Mouse (Mus musculus): ENCODE data around the gene Gm17334. TPM values are rescaled to one million over a fixed set of nuclear protein-coding genes. Genes with fewer than 3 reads are reported as not detected.

Gm17334 gene
- total RNA-seq, 2 experiments from 2014 or later = 4.8 TPM; not detected in 1

DNA sequence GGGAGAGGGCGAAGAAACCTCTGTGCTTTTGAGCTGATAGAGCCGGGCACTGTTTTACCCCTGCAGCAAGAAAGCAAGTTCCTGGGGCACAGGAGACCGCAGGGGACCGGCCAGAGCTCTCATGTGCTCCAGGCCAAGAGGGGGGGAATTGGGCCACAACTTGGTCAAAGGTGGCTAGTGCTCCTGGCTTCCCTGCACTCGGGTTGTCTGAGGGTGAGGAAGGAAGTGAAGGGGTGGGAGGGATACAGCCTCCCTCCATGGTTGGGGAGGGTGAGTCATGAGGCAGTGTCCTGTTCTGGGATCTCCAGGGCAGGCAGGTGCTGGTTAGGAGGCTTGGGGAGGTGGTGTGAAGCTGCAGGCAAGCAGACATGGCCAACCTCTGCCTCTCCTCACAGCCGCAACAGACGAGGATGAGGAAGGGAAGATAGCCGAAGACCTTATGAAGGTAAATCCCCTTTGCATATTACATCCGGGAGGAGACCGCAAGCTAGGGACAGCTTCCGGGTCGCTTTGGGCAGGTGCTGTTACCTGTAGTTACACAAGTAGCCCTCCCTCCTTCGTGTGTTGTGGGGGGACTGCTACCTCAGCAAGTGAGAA is 1.8 kb upstream of the Gm17334 start:
- no peak for ATAC-seq (replicated peaks; ENCODE audit: poor library complexity, severe bottlenecking)

DNA sequence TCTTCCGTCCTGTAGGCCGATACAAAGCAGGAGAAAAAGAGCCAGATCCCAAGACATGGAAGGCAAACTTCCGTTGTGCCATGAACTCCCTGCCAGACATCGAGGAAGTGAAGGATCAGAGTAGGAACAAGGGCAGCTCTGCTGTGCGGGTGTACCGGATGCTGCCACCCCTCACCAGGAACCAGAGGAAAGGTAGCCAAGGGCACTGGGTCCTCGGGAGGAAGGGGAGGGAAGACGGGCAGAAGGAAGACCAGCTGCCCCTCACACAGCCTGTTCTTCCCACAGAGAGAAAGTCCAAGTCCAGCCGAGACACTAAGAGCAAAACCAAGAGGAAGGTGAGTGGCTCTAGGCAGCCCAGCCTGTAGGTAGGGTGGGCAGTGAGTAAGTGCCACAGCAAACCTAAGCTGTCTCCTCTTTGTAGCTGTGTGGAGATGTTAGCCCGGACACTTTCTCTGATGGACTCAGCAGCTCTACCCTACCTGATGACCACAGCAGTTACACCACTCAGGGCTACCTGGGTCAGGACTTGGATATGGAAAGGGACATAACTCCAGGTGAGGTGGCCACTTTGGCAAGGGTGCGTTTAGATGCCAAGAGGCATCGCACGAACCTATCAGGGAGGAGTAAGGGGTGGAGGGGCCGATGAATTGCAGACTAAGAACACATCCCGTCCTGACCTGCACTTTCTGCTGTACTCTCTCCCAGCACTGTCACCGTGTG is 814 bp upstream of the Gm17334 start:
- ATAC-seq (replicated peaks; ENCODE audit: poor library complexity, severe bottlenecking) = no peak

- peak; percentile 36 for ATAC-seq (replicated peaks; ENCODE audit: poor library complexity, severe bottlenecking)
Measured at GRCm38 (mm10) chr11:53772536-53772935, 451 bp downstream of the Gm17334 start.

GRCm38 (mm10) chr11:53771001-53771744 is 1.8 kb downstream of the Gm17334 start:
- ATAC-seq (replicated peaks; ENCODE audit: poor library complexity, severe bottlenecking) = no peak

DNA sequence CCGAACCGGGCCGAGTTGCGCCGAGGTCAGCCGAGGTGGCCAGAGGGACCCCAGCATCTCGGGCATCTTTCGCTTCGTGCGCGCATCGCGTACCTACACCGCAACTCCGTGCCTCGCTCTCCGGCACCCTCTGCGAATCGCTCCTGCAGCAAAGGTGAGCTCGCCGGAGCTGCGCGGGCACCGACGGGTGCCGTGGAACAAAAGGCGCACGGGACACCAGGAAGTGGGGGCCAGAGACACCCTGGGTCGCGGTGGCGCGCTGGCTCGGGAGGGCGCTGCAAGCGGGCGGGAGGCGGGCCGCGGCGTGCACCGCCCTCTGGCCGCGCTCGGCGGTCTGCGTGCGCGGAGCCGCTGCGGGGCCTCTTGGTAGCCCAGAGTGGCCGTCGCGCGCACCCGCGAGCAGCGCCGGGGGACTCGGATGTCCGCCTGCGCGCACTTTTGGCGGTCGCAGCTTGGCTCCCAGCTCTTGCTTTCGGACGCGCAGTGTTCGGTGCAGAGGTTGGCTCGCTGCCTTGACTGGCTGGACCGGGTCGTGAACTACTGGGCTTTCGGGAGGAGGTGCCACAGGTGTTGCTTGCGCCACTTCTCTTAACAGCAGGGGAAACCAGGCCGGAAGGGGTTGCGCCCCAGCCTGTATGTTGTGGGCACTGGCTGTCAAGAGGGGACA is 2.7 kb downstream of the Gm17334 start:
- peak; percentile 42 for ATAC-seq (replicated peaks; ENCODE audit: poor library complexity, severe bottlenecking)

DNA sequence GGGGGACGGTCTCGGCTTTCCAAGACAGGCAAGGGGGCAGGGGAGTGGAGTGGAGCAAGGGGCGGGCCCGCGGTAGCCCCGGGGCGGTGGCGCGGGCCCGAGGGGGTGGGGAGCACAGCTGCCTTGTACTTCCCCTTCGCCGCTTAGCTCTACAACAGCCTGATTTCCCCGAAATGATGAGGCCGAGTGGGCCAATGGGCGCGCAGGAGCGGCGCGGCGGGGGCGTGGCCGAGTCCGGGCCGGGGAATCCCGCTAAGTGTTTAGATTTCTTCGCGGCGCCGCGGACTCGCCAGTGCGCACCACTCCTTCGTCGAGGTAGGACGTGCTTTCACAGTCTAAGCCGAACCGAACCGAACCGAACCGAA is 3.2 kb downstream of the Gm17334 start, which contains the start of gene Irf1:
Irf1 (plus strand) TSS at position 255 of the 365 bp plus-strand sequence.
- ATAC-seq (replicated peaks; ENCODE audit: poor library complexity, severe bottlenecking) = peak; percentile 78

GRCm38 (mm10) chr11:53769185-53769576 is 3.8 kb downstream of the Gm17334 start:
- no peak for ATAC-seq (replicated peaks; ENCODE audit: poor library complexity, severe bottlenecking)

- no peak for ATAC-seq (replicated peaks; ENCODE audit: poor library complexity, severe bottlenecking)
Measured at GRCm38 (mm10) chr11:53768422-53769184, 4.4 kb downstream of the Gm17334 start.

DNA sequence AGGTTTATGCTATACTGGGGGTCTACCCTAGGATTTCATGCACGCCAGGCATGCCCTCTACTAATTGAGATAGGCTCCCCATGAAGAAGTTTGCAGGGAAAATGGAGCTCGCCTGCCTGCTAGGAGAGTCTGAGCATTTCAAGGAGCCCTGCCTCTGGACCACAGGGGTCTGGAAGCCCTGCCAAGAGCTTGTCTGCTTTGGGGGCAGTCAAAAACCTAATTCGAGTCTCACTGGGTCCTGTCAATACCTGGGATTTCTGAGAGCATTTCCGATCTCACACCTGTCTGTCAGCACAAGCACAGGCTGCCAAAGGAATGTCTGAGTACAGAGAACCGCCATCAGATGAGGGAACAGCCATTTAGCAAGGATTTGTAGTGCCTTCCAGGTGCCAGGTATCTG is 8.4 kb downstream of the Gm17334 start:
- ATAC-seq (replicated peaks; ENCODE audit: poor library complexity, severe bottlenecking) = no peak

DNA sequence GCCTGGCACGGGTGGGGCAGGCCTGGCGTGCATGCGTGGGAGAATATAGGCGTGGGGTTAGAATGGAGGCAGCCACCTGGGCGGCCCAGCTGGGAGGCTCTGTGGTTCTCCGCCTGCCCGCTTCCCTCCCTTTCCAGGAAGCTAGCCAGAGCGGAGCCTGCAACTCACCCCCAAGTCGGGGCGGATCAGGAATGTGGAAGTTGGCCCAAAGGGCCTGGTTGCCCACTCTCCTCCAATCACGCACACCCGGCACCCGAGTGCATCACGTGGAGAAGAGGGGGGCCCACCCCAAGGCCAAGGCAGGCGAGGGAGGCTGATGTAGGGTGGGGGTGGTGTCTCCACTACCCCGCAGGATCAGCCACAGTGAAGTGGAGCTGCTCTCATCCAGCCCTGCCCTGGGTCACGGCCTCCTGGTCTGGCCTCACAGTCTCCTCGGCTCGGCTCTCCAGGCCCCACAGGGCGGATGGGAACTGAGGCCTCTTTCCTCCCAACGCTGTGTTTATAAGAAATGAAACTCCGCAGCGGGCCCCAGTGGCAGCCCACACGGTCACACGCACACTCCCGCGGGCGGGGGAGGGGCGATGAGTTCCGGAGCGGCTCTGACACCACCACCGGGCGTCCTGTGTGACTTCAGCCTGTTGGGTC is 9.4 kb downstream of the Gm17334 start:
- peak; percentile 87 for ATAC-seq (replicated peaks; ENCODE audit: poor library complexity, severe bottlenecking)

DNA sequence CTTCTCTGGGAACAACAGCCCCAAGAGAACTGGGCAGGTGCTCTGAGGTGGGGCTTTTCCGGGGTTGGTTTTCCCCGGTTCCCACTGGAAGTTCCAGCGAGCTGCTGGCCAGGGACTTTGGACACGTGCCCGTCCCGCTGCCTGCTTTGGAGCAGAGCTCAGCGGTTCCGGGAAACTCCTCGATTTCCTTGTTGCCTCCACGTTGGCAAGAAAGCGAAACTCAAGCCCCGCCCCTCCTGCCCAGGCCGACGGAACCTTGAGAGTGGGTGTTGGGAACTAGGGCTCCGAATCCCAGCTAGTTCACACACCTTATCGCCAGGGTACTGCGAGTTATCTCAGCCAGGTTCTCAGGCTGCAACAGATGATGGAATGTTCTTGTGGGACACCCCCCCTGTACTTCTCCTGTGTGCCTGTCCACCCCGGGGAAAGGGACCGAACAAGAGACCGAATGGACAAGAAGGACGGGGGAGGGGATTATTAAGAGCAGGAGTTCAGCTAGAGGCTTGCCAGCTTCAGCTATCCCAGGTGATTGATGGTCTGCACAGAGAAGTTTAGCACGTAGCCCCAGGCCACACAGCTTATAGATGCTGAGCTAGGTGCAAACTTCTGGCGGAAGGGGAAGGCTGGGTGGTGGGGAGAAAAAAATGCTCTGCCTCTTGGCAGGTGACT is 10.0 kb downstream of the Gm17334 start:
- peak; percentile 36 for ATAC-seq (replicated peaks; ENCODE audit: poor library complexity, severe bottlenecking)

DNA sequence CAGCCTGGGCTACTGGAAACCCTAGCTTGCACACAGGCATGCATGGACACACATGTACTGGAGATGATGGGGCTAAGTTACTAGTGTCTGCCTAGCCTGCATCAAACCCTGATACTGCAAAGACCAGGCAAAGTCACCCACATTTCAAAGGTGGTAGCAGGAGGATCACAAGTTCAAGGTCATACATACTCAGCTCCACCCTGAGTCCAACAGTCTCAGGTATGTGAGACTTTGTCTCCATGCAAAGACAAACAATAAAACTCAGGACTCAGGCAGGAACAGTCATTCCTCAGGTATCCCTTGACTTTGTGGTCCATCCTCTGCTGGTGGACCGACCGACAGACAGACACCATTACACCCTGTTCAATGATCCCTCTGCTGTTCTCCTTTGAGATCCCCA is 10.6 kb downstream of the Gm17334 start:
- no peak for ATAC-seq (replicated peaks; ENCODE audit: poor library complexity, severe bottlenecking)

DNA sequence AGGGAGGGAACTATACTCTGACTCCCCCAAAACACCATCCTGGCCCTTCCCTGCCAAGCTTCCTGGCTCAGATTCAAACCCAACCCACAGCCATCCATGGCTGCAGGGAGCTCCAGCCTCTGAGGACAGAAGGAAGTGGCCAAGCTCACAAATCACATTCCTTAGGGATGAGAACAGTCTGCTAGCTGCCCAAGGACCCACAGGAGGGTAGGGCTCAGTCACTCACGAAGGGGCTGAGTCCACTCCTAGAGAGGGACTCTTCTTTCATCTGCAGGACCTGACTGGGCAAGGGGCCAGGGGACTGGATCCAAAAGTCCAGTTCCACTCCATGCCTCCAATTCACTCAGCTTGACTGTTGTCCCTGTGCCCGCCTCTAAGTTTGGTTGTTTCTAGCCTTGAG is 11.2 kb downstream of the Gm17334 start:
- no peak for ATAC-seq (replicated peaks; ENCODE audit: poor library complexity, severe bottlenecking)

DNA sequence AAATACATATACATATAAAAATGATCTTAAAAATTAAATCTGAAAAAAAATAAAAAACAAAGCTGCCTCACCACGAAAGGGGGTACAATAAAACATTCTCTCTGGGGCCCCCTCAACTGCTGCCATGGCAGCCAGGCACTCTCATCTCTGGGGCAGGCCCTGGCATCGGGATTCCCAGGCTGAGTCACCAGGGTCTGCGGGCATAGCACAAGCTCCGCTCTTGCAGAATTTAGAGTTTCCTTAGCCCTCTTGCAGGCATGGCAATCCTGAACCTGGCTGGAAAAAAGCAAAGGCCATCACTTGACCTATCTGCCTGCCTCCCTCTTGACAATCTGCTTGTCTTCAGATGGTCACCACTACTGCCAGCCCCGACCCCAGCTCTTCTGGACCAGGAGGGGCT is 11.7 kb downstream of the Gm17334 start:
- ATAC-seq (replicated peaks; ENCODE audit: poor library complexity, severe bottlenecking) = no peak

GRCm38 (mm10) chr11:53759545-53760406 is 13.2 kb downstream of the Gm17334 start:
- ATAC-seq (replicated peaks; ENCODE audit: poor library complexity, severe bottlenecking) = no peak

DNA sequence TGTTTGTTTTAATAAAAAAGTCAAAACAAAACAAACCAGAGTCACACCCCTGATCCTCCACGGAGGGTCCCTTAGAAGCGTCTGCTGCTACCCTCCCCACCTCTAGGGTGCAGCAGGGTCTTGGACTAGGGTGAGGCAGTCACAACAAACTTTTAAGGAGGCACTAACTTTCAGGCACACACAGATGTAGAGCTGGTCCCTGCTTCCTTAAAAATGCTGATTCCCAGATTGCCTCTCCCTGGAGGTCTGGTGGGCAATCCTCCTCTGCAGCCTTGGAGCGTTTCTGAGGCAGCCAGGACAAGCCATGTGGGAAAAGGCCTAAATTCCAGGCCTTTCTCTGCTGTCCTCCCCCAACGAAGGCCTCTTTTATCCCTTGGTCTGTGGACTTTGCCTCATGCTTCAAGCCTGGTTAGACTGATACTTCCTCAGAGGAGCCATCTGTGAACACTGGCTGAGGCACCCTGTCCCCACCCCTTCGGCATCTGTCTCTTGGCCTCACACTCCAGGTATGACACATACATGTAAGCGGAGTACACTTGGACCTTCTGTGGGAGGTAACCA is 14.1 kb downstream of the Gm17334 start:
- ATAC-seq (replicated peaks; ENCODE audit: poor library complexity, severe bottlenecking) = no peak

- 0 out of 2 replicates have a peak, but pooled peaks have one; percentile 50 for ATAC-seq (replicated peaks; ENCODE audit: poor library complexity, severe bottlenecking)
Measured at GRCm38 (mm10) chr11:53758033-53758432, 15.0 kb downstream of the Gm17334 start.

DNA sequence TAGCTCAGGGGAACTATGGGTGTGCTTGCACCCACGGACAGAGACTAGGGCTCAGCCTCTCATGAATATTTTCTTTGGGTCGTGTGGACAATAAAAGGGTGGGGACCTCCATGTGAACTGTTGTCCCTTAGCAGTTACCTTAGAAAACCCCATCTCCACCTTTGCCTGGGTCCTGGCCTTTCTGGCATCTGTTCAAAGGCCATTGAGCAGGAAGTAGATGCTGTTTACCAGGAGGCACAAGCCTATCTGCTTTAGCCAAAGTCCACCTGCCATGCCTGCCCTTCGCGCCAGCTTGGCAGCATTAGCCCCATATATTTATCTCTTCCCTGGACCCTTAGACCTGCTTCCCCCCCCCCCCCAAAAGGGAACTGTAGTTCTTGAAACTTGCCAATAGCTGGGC is 15.4 kb downstream of the Gm17334 start:
- no peak for ATAC-seq (replicated peaks; ENCODE audit: poor library complexity, severe bottlenecking)

All from granulocyte monocyte progenitor cell, adult 5-6 weeks (primary cell).